Mouse (Mus musculus) stomach, postnatal 0 days (tissue): ENCODE results near the gene Poc1a. TPM values are rescaled to one million over a fixed set of nuclear protein-coding genes. Genes with fewer than 3 reads are reported as not detected.
A peak's percentile ranks its signal among the peaks of the same experiment; 100 is the strongest.

ENCODE experiments used
- ATAC-seq: fragments of 200-750 bp; cut with Nextera tagmentation; 2 replicates; pipeline ENCODE4 v1.8.0; 2017; ENCODE audit not compliant: low FRiP score, low TSS enrichment
- DNase-seq: peaks from one replicate; pipeline ENCODE4 v3.0.0-alpha.2; 2016; ENCODE audit warnings: low spot score
- H3K27ac ChIP-seq: fragments of 300-500 bp; sonication (generic); replicated peaks from 2 replicates; pipeline ENCODE4 v1.5.1; 2014; ENCODE audit warnings: mild to moderate bottlenecking, control low read depth
- H3K27me3 ChIP-seq: fragments of 300-500 bp; sonication (generic); 2 replicates; pipeline ENCODE4 v1.6.1; 2014; ENCODE audit warnings: low read length; ENCODE audit not compliant: control insufficient read depth, insufficient read depth
- H3K36me3 ChIP-seq: fragments of 300-500 bp; sonication (generic); 2 replicates; pipeline ENCODE4 v1.6.1; 2014; ENCODE audit warnings: low read length, mixed read lengths; ENCODE audit not compliant: control insufficient read depth, insufficient read depth
- H3K4me1 ChIP-seq: fragments of 300-500 bp; sonication (generic); replicated peaks from 2 replicates; pipeline ENCODE4 v1.6.1; 2014; ENCODE audit warnings: antibody characterized with exemption; ENCODE audit not compliant: control insufficient read depth, insufficient read depth
- H3K4me2 ChIP-seq: fragments of 300-500 bp; sonication (generic); replicated peaks from 2 replicates; pipeline ENCODE4 v1.6.1; 2014; ENCODE audit warnings: low read depth, mild to moderate bottlenecking, control low read depth, moderate library complexity
- H3K4me3 ChIP-seq: fragments of 300-500 bp; sonication (generic); 2 replicates; pipeline ENCODE4 v1.5.1; 2014; ENCODE audit warnings: low read depth, low read length, control low read depth
- H3K9ac ChIP-seq: fragments of 300-500 bp; sonication (generic); 2 replicates; pipeline ENCODE4 v1.6.1; 2014; ENCODE audit warnings: mild to moderate bottlenecking, low read length, control low read depth, mixed read lengths
- H3K9me3 ChIP-seq: fragments of 300-500 bp; sonication (generic); 2 replicates; pipeline ENCODE4 v1.6.1; 2016; ENCODE audit warnings: low read length; ENCODE audit not compliant: control insufficient read depth
- CTCF ChIP-seq: IDR thresholded peaks from 2 replicates; pipeline ENCODE4 v1.5.1; 2016; ENCODE audit warnings: antibody characterized with exemption, low read depth, mild to moderate bottlenecking, moderate library complexity
- EP300 ChIP-seq: optimal IDR thresholded peaks from 2 replicates; pipeline ENCODE3; 2016; ENCODE audit warnings: antibody characterized with exemption
- WGBS: fragments of 180-500 bp; shearing (Covaris S2); extraction: QIAGEN DNeasy Blood & Tissue Kit; methylation state at CpG from one replicate; pipeline ENCODE4 v1.1.7; 2014; 5-methylcytosine and 5-hydroxymethylcytosine counted together
- polyA plus RNA-seq: library from polyadenylated mRNA; unstranded; fragments of >200 nt; fragmentation: Nextera tagmentation; extraction: Ambion mirVana; gene quantifications from 2 replicates; pipeline ENCODE4 v1.2.1, GENCODE M21; 2015

Gene Poc1a
- polyA plus RNA-seq, 1 experiment from 2014 or later, result 13.3 TPM

- Histone ChIP-seq H3K27me3 (no peaks in the 10 kb centered on the region), H3K4me2 (no peak overlapping the region), H3K4me3 (no peak overlapping the region), H3K4me1 (peaks cover 3% of the 10 kb centered on the region; the same call in 1 of the 2 replicates), H3K9ac (0 out of 2 replicates have a peak overlapping the region, but pooled peaks have one; percentile 13), H3K27ac (no peak overlapping the region), H3K9me3 (no peaks in the 10 kb centered on the region), H3K36me3 (no peaks in the 10 kb centered on the region)
- 72% methylated on average over 8 of the region's 8 CpGs for WGBS
- no peak for TF ChIP-seq EP300
- TF ChIP-seq CTCF, result no peak
- ATAC-seq (no peak), DNase-seq (no peak)
Observed at GRCm38 (mm10) chr9:106327125-106327809, 46.4 kb downstream of the Poc1a start.

- Histone ChIP-seq H3K4me1 (peaks cover 1% of the 10 kb centered on the region; the same call in 1 of the 2 replicates), H3K9ac (no peak overlapping the region; the same call in 1 of the 2 replicates), H3K4me3 (no peak overlapping the region), H3K9me3 (no peaks in the 10 kb centered on the region), H3K36me3 (no peaks in the 10 kb centered on the region), H3K27me3 (no peaks in the 10 kb centered on the region), H3K4me2 (no peak overlapping the region), H3K27ac (0 out of 2 replicates have a peak overlapping the region, but pooled peaks have one; percentile 30)
- no peak for TF ChIP-seq CTCF
- ATAC-seq, result no peak
- no peak for DNase-seq
- 58% methylated on average over 7 of the region's 7 CpGs for WGBS
Observed at GRCm38 (mm10) chr9:106328068-106328610, 47.3 kb downstream of the Poc1a start.

GRCm38 (mm10) chr9:106328772-106329511 lies 48.1 kb downstream of the Poc1a start:
- Histone ChIP-seq H3K27ac (peak overlapping the region; percentile 20; the same call in 1 of the 2 replicates), H3K4me3 (no peak overlapping the region), H3K4me2 (no peak overlapping the region), H3K9ac (no peak overlapping the region), H3K27me3 (no peaks in the 10 kb centered on the region), H3K9me3 (no peaks in the 10 kb centered on the region), H3K4me1 (no peaks in the 10 kb centered on the region), H3K36me3 (no peaks in the 10 kb centered on the region)
- DNase-seq (no peak), ATAC-seq (no peak)
- WGBS, result 72% methylated on average over 5 of the region's 5 CpGs
- TF ChIP-seq EP300 (no peak), CTCF (no peak)

GRCm38 (mm10) chr9:106332746-106333145 lies 51.9 kb downstream of the Poc1a start:
- TF ChIP-seq EP300 (no peak), CTCF (no peak)
- no peaks in the 10 kb centered on the region for H3K36me3 ChIP-seq
- DNase-seq, result no peak
- ATAC-seq, result no peak
- no peak overlapping the region for H3K27ac ChIP-seq
- no peaks in the 10 kb centered on the region for H3K27me3 ChIP-seq
- H3K4me1 ChIP-seq, result peaks cover under 1% of the 10 kb centered on the region; the same call in 1 of the 2 replicates
- H3K9ac ChIP-seq, result no peak overlapping the region
- H3K4me3 ChIP-seq, result no peak overlapping the region
- no peaks in the 10 kb centered on the region for H3K9me3 ChIP-seq
- WGBS, result 62% methylated on average over 3 of the region's 3 CpGs
- H3K4me2 ChIP-seq, result no peak overlapping the region

GRCm38 (mm10) chr9:106337620-106338019 lies 56.8 kb downstream of the Poc1a start:
- DNase-seq (no peak), ATAC-seq (no peak)
- Histone ChIP-seq H3K4me1 (peaks cover 8% of the 10 kb centered on the region; the same call in 1 of the 2 replicates), H3K4me3 (no peak overlapping the region), H3K27me3 (no peaks in the 10 kb centered on the region), H3K36me3 (no peaks in the 10 kb centered on the region), H3K27ac (no peak overlapping the region), H3K9ac (no peak overlapping the region), H3K4me2 (no peak overlapping the region), H3K9me3 (no peaks in the 10 kb centered on the region)
- 59% methylated on average over 9 of the region's 9 CpGs for WGBS
- TF ChIP-seq EP300 (no peak), CTCF (no peak)
